Mouse (Mus musculus): ENCODE data around the gene Nsg1. TPM values are rescaled to one million over a fixed set of nuclear protein-coding genes. Genes with fewer than 3 reads are reported as not detected.
A peak's percentile ranks its signal among the peaks of the same experiment; 100 is the strongest.

The Nsg1 gene
- polyA plus RNA-seq, 1 experiment from 2014 or later, result 26.4 TPM

- Histone ChIP-seq H3K36me3 (ENCODE audit: insufficient read depth, low read length) (no peaks in the 10 kb centered on the region), H3K9ac (ENCODE audit: low read depth, low read length) (no peak overlapping the region), H3K4me2 (ENCODE audit: low read length) (no peak overlapping the region), H3K27me3 (ENCODE audit: insufficient read depth, low read length) (no peaks in the 10 kb centered on the region), H3K4me1 (replicated peaks; ENCODE audit: insufficient read depth, low read length) (no peaks in the 10 kb centered on the region), H3K27ac (no peak overlapping the region), H3K9me3 (replicated peaks; ENCODE audit: low read length) (no peaks in the 10 kb centered on the region), H3K4me3 (replicated peaks; ENCODE audit: low read depth, low read length) (no peak overlapping the region)
- ATAC-seq (replicated peaks; ENCODE audit: low FRiP score, low read depth), result no peak
- TF ChIP-seq CTCF (IDR thresholded peaks at IDR 0.05; ENCODE audit: low read depth), result no peak
- peak; percentile 19 for DNase-seq (ENCODE audit: low spot score)
- 40% methylated on average over 5 of the region's 5 CpGs for WGBS
Measured at GRCm38 (mm10) chr5:38173766-38174165, 14.1 kb upstream of the Nsg1 start.

GRCm38 (mm10) chr5:38168497-38168896, 8.8 kb upstream of the Nsg1 start:
- WGBS, result 69% methylated on average over 11 of the region's 11 CpGs
- ATAC-seq (replicated peaks; ENCODE audit: low FRiP score, low read depth), result no peak
- no peak for TF ChIP-seq CTCF (IDR thresholded peaks at IDR 0.05; ENCODE audit: low read depth)

GRCm38 (mm10) chr5:38158947-38159633, 617 bp downstream of the Nsg1 start:
- ATAC-seq (replicated peaks; ENCODE audit: low FRiP score, low read depth), result peak; percentile 38
- WGBS, result under 1% methylated on average over 61 of the region's 79 CpGs
- Histone ChIP-seq H3K4me3 (replicated peaks; ENCODE audit: low read depth, low read length) (peak overlapping the region; percentile 71), H3K9ac (ENCODE audit: low read depth, low read length) (peak overlapping the region; percentile 67), H3K27me3 (ENCODE audit: insufficient read depth, low read length) (peaks cover 5% of the 10 kb centered on the region; the same call in 1 of the 2 replicates), H3K4me2 (ENCODE audit: low read length) (peak overlapping the region; percentile 96), H3K4me1 (replicated peaks; ENCODE audit: insufficient read depth, low read length) (no peaks in the 10 kb centered on the region; the same call in 1 of the 2 replicates), H3K9me3 (replicated peaks; ENCODE audit: low read length) (no peaks in the 10 kb centered on the region), H3K27ac (no peak overlapping the region), H3K36me3 (ENCODE audit: insufficient read depth, low read length) (0 out of 2 replicates have a peak, but pooled peaks cover 5% of the 10 kb centered on the region)
- TF ChIP-seq CTCF (IDR thresholded peaks at IDR 0.05; ENCODE audit: low read depth), result no peak
- peak; percentile 77 for DNase-seq (ENCODE audit: low spot score)

More at GRCm38 (mm10) chr5:38168497-38168896, 8.8 kb upstream of the Nsg1 start:
- H3K9ac ChIP-seq (ENCODE audit: low read depth, low read length), result no peak overlapping the region
- no peak overlapping the region for H3K27ac ChIP-seq
- H3K4me2 ChIP-seq (ENCODE audit: low read length), result no peak overlapping the region
- no peak overlapping the region for H3K4me3 ChIP-seq (replicated peaks; ENCODE audit: low read depth, low read length)
- H3K27me3 ChIP-seq (ENCODE audit: insufficient read depth, low read length), result no peaks in the 10 kb centered on the region
- DNase-seq (ENCODE audit: low spot score), result no peak
- H3K36me3 ChIP-seq (ENCODE audit: insufficient read depth, low read length), result no peaks in the 10 kb centered on the region
- no peaks in the 10 kb centered on the region for H3K9me3 ChIP-seq (replicated peaks; ENCODE audit: low read length)
- H3K4me1 ChIP-seq (replicated peaks; ENCODE audit: insufficient read depth, low read length), result no peaks in the 10 kb centered on the region

DNA sequence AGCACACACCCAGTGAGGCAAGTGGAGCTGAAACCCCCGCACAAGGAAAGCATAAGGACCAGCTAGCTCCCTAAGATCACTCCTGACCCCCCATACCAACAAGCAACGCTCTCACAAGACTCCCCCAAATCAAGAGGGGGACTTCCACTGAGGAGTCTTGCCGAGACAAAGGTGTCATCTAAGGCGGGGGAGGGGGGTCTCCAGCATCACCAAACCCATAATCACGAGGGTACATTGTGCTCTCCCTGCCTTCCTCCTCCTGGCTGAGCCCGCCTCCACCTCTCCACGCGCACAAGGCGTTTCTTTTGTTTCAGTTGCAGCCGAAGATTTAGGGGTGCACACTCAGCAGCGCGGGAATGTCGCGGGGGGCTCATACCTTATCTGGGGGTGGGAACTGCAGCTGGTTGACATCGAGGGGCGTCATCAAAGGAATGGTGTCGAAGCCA, 1.2 kb downstream of the Nsg1 start:
- no peaks in the 10 kb centered on the region; the same call in 1 of the 2 replicates for H3K4me1 ChIP-seq (replicated peaks; ENCODE audit: insufficient read depth, low read length)
- H3K36me3 ChIP-seq (ENCODE audit: insufficient read depth, low read length), result 0 out of 2 replicates have a peak, but pooled peaks cover 5% of the 10 kb centered on the region
- H3K27ac ChIP-seq, result no peak overlapping the region
- H3K27me3 ChIP-seq (ENCODE audit: insufficient read depth, low read length), result peaks cover 5% of the 10 kb centered on the region; the same call in 1 of the 2 replicates
- H3K4me3 ChIP-seq (replicated peaks; ENCODE audit: low read depth, low read length), result peak overlapping the region; percentile 71
- DNase-seq (ENCODE audit: low spot score), result peak; percentile 6
- peak overlapping the region; percentile 67 for H3K9ac ChIP-seq (ENCODE audit: low read depth, low read length)
- H3K4me2 ChIP-seq (ENCODE audit: low read length), result peak overlapping the region; percentile 96
- H3K9me3 ChIP-seq (replicated peaks; ENCODE audit: low read length), result no peaks in the 10 kb centered on the region
- peak; percentile 23; the same call in 1 of the 2 replicates for ATAC-seq (replicated peaks; ENCODE audit: low FRiP score, low read depth)
- WGBS, result 4% methylated on average over 17 of the region's 17 CpGs
- TF ChIP-seq CTCF (IDR thresholded peaks at IDR 0.05; ENCODE audit: low read depth), result no peak

DNA sequence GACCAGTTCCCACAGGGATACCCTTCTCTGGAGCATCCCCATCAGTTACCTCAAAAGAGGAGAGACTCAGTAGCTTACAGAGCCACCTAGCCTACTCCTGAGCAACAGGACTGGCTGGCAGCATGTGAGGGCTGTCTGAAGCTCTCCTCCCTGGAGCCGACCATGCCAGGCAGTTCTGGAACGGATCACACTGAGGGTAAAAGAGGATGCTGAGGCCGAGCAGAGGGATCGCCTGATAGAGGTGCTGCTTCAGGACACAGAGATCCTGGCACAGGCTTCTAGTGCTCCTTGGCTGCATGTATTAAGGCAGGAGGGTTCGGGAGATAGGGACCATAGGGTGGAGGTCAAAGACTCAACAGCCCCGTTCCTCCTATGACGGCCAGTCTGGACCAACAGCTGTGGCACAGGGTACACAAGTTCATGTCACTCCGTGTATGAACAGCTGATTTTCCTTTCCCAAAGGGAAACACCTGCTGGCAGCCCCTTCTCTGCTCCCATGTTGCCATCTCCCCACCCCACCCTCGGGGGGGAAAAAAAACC, 2.2 kb downstream of the Nsg1 start:
- Histone ChIP-seq H3K4me1 (replicated peaks; ENCODE audit: insufficient read depth, low read length) (no peaks in the 10 kb centered on the region; the same call in 1 of the 2 replicates), H3K36me3 (ENCODE audit: insufficient read depth, low read length) (0 out of 2 replicates have a peak, but pooled peaks cover 5% of the 10 kb centered on the region), H3K9ac (ENCODE audit: low read depth, low read length) (no peak overlapping the region), H3K4me3 (replicated peaks; ENCODE audit: low read depth, low read length) (no peak overlapping the region), H3K4me2 (ENCODE audit: low read length) (no peak overlapping the region), H3K27ac (no peak overlapping the region), H3K9me3 (replicated peaks; ENCODE audit: low read length) (no peaks in the 10 kb centered on the region), H3K27me3 (ENCODE audit: insufficient read depth, low read length) (peaks cover 3% of the 10 kb centered on the region; the same call in 1 of the 2 replicates)
- ATAC-seq (replicated peaks; ENCODE audit: low FRiP score, low read depth) (no peak), DNase-seq (ENCODE audit: low spot score) (no peak)
- TF ChIP-seq CTCF (IDR thresholded peaks at IDR 0.05; ENCODE audit: low read depth), result no peak
- WGBS, result 78% methylated on average over 9 of the region's 9 CpGs

DNA sequence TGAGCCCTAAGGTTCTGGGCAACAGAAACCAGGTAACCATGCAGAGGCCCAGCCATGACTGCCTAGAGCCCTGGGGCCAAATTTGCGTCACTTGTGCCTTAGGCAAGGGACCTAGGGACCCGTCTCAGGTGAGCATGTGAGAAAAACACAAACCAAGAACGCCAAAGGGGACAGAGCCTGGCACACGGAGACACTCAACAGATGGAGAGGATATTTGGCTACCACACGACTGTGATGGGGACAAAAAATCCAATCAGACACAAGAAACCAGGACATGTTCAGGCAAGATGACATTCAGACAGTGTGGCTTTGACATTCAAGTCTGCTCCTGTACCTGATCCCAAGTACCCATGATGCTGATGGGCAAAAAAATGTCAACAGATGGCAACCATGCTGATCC, 6.1 kb downstream of the Nsg1 start:
- WGBS, result 95% methylated on average over 5 of the region's 5 CpGs

More for the DNA sequence above, 6.1 kb downstream of the Nsg1 start:
- Histone ChIP-seq H3K9ac (ENCODE audit: low read depth, low read length) (no peak overlapping the region), H3K27ac (no peak overlapping the region), H3K9me3 (replicated peaks; ENCODE audit: low read length) (no peaks in the 10 kb centered on the region), H3K4me2 (ENCODE audit: low read length) (no peak overlapping the region), H3K27me3 (ENCODE audit: insufficient read depth, low read length) (no peaks in the 10 kb centered on the region), H3K4me3 (replicated peaks; ENCODE audit: low read depth, low read length) (no peak overlapping the region), H3K4me1 (replicated peaks; ENCODE audit: insufficient read depth, low read length) (no peaks in the 10 kb centered on the region; the same call in 1 of the 2 replicates), H3K36me3 (ENCODE audit: insufficient read depth, low read length) (0 out of 2 replicates have a peak, but pooled peaks cover 5% of the 10 kb centered on the region)
- no peak for ATAC-seq (replicated peaks; ENCODE audit: low FRiP score, low read depth)
- no peak for TF ChIP-seq CTCF (IDR thresholded peaks at IDR 0.05; ENCODE audit: low read depth)
- DNase-seq (ENCODE audit: low spot score), result no peak
